Mouse (Mus musculus): Measurements from ENCODE around the gene Tvp23a.

Tvp23a gene

GRCm38 (mm10) chr16:10447264-10447594 lies at the start of gene Tvp23a:
TSS of gene Tvp23a (minus strand) at chr16:10447362.
- no peak for DNase-seq (ENCODE audit: low read depth)

GRCm38 (mm10) chr16:10495824-10496298 lies 48.7 kb upstream of the Tvp23a start:
- DNase-seq (ENCODE audit: low read depth), result no peak

- DNase-seq (ENCODE audit: low read depth), result no peak
Measured at GRCm38 (mm10) chr16:10492587-10492986, 45.4 kb upstream of the Tvp23a start.

GRCm38 (mm10) chr16:10491716-10492115 lies 44.6 kb upstream of the Tvp23a start:
- no peak for DNase-seq (ENCODE audit: low read depth)

GRCm38 (mm10) chr16:10490503-10491150 lies 43.5 kb upstream of the Tvp23a start:
- DNase-seq (ENCODE audit: low read depth), result no peak

- no peak for DNase-seq (ENCODE audit: low read depth)
Measured at GRCm38 (mm10) chr16:10489904-10490457, 42.8 kb upstream of the Tvp23a start.

GRCm38 (mm10) chr16:10489483-10489882 lies 42.3 kb upstream of the Tvp23a start:
- DNase-seq (ENCODE audit: low read depth), result no peak

GRCm38 (mm10) chr16:10488769-10489481 lies 41.8 kb upstream of the Tvp23a start:
- no peak for DNase-seq (ENCODE audit: low read depth)

GRCm38 (mm10) chr16:10487895-10488493 lies 40.8 kb upstream of the Tvp23a start:
- DNase-seq (ENCODE audit: low read depth), result no peak

- DNase-seq (ENCODE audit: low read depth), result no peak
Measured at GRCm38 (mm10) chr16:10486993-10487392, 39.8 kb upstream of the Tvp23a start.

- no peak for DNase-seq (ENCODE audit: low read depth)
Measured at GRCm38 (mm10) chr16:10482343-10482742, 35.2 kb upstream of the Tvp23a start.

GRCm38 (mm10) chr16:10479857-10480256 lies 32.7 kb upstream of the Tvp23a start, which contains the start of gene Ciita:
TSS of gene Ciita (plus strand) at chr16:10480059.
- DNase-seq (ENCODE audit: low read depth), result no peak

- no peak for DNase-seq (ENCODE audit: low read depth)
Measured at GRCm38 (mm10) chr16:10475919-10476318, 28.8 kb upstream of the Tvp23a start.

GRCm38 (mm10) chr16:10474956-10475355 lies 27.8 kb upstream of the Tvp23a start:
- no peak for DNase-seq (ENCODE audit: low read depth)

- DNase-seq (ENCODE audit: low read depth), result no peak
Measured at GRCm38 (mm10) chr16:10471950-10472349, 24.8 kb upstream of the Tvp23a start.

- DNase-seq (ENCODE audit: low read depth), result no peak
Measured at GRCm38 (mm10) chr16:10468201-10468600, 21.0 kb upstream of the Tvp23a start.

- DNase-seq (ENCODE audit: low read depth), result no peak
Measured at GRCm38 (mm10) chr16:10467391-10468107, 20.4 kb upstream of the Tvp23a start.

GRCm38 (mm10) chr16:10465011-10465681 lies 18.0 kb upstream of the Tvp23a start:
- no peak for DNase-seq (ENCODE audit: low read depth)

- DNase-seq (ENCODE audit: low read depth), result peak; percentile 32
Measured at GRCm38 (mm10) chr16:10461178-10461577, 14.0 kb upstream of the Tvp23a start.

- DNase-seq (ENCODE audit: low read depth), result no peak
Measured at GRCm38 (mm10) chr16:10460188-10460587, 13.0 kb upstream of the Tvp23a start.

GRCm38 (mm10) chr16:10454583-10454974 lies 7.4 kb upstream of the Tvp23a start:
- no peak for DNase-seq (ENCODE audit: low read depth)
